Mouse (Mus musculus) forebrain, embryonic 14.5 days (tissue): Measurements from ENCODE around the gene Zan. TPM values are rescaled to one million over a fixed set of nuclear protein-coding genes. Genes with fewer than 3 reads are reported as not detected.

Source experiments
- ATAC-seq: fragments of 200-750 bp; cut with Nextera tagmentation; 2 replicates; pipeline ENCODE4 v1.8.0; 2017; ENCODE audit warnings: mild to moderate bottlenecking, moderate library complexity
- DNase-seq: peaks from one replicate; pipeline ENCODE4 v3.0.0-alpha.2; 2015; ENCODE audit warnings: low spot score
- H3K27ac ChIP-seq: fragments of 300-500 bp; sonication (generic); 2 replicates; pipeline ENCODE4 v1.5.1; 2014; ENCODE audit warnings: low read depth, mild to moderate bottlenecking, control low read depth, low read length, moderate library complexity
- H3K27me3 ChIP-seq: fragments of 300-500 bp; sonication (generic); replicated peaks from 2 replicates; pipeline ENCODE4 v1.6.1; 2014; ENCODE audit warnings: low read length, control low read depth, mixed read lengths; ENCODE audit not compliant: control insufficient read depth, insufficient read depth
- H3K36me3 ChIP-seq: fragments of 300-500 bp; sonication (generic); 2 replicates; pipeline ENCODE4 v1.6.1; 2014; ENCODE audit warnings: low read length, control low read depth; ENCODE audit not compliant: control insufficient read depth, insufficient read depth
- H3K4me1 ChIP-seq: fragments of 300-500 bp; sonication (generic); 2 replicates; pipeline ENCODE4 v1.6.1; 2014; ENCODE audit warnings: antibody characterized with exemption, low read length, control low read depth; ENCODE audit not compliant: control insufficient read depth, insufficient read depth
- H3K4me2 ChIP-seq: fragments of 300-500 bp; sonication (generic); 2 replicates; pipeline ENCODE4 v1.6.1; 2014; ENCODE audit warnings: mild to moderate bottlenecking, control low read depth, low read length
- H3K4me3 ChIP-seq: fragments of 300-500 bp; sonication (generic); 2 replicates; pipeline ENCODE4 v1.5.1; 2014; ENCODE audit warnings: low read depth, low read length, control low read depth
- H3K9ac ChIP-seq: fragments of 300-500 bp; sonication (generic); 2 replicates; pipeline ENCODE4 v1.6.1; 2014; ENCODE audit warnings: mild to moderate bottlenecking, low read length, control low read depth, moderate library complexity
- H3K9me3 ChIP-seq: fragments of 300-500 bp; sonication (generic); replicated peaks from 2 replicates; pipeline ENCODE4 v1.6.1; 2016; ENCODE audit warnings: low read length, control low read depth, mixed read lengths; ENCODE audit not compliant: control insufficient read depth
- WGBS: fragments of 180-500 bp; shearing (Covaris S2); extraction: QIAGEN DNeasy Blood & Tissue Kit; methylation state at CpG from one replicate; pipeline ENCODE4 v1.1.7; 2014; 5-methylcytosine and 5-hydroxymethylcytosine counted together
- polyA plus RNA-seq: library from polyadenylated mRNA; unstranded; fragments of >200 nt; fragmentation: Nextera tagmentation; extraction: Ambion mirVana; gene quantifications from 2 replicates; pipeline ENCODE4 v1.2.1, GENCODE M21; 2014

The Zan gene
- polyA plus RNA-seq, 1 experiment from 2014 or later = 0.04 TPM

DNA sequence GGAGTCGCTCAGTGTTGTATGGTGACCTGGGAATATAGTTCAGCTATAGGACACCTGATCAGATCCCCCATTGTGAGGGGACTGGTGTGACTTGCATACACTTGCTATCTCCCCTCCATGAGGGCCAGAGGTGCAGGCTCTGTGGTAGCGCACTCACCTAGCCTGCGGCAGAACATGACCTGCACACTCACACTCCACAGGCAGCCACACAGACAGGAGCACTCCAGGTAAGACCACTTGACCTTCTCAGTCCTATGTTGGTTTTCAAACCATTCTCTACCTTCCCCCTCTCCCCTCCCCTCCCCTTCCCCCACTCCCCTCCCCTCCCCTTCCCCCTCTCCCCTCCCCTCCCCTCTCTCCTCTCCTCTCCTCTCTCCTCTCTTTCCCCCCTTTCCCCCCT lies 66.3 kb downstream of the Zan start:
- H3K36me3 ChIP-seq = no peaks in the 10 kb centered on the region
- no peaks in the 10 kb centered on the region for H3K27me3 ChIP-seq
- H3K9me3 ChIP-seq = no peaks in the 10 kb centered on the region
- WGBS = 97% methylated on average over 3 of the region's 3 CpGs
- DNase-seq = no peak
- H3K27ac ChIP-seq = no peak overlapping the region
- ATAC-seq = no peak
- H3K4me3 ChIP-seq = no peak overlapping the region
- H3K4me2 ChIP-seq = no peak overlapping the region
- no peaks in the 10 kb centered on the region for H3K4me1 ChIP-seq
- H3K9ac ChIP-seq = no peak overlapping the region

DNA sequence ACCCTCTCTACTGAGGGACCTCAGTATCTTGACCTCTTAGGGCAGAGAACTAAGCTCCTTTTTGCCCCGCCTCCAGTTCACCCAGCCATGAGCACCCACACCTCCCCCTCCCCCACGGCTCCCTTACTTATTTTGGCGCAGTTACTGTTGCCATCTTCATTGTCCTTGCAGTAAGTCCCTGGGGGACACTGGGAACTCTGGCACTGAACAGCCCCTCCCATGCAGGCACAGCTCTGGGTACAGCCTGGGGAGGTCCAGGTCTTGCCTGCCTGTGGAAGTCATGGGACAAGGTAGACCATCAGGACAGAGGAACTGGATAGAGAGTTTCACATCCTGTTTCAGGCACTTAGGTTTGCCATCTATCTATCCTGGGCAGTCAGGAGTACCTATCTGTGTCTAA lies 66.8 kb downstream of the Zan start:
- 75% methylated on average over 3 of the region's 3 CpGs for WGBS
- Histone ChIP-seq H3K36me3 (no peaks in the 10 kb centered on the region), H3K4me1 (no peaks in the 10 kb centered on the region), H3K9me3 (no peaks in the 10 kb centered on the region), H3K27me3 (no peaks in the 10 kb centered on the region), H3K27ac (no peak overlapping the region), H3K4me2 (no peak overlapping the region), H3K4me3 (no peak overlapping the region), H3K9ac (no peak overlapping the region)
- no peak for ATAC-seq
- DNase-seq = no peak

DNA sequence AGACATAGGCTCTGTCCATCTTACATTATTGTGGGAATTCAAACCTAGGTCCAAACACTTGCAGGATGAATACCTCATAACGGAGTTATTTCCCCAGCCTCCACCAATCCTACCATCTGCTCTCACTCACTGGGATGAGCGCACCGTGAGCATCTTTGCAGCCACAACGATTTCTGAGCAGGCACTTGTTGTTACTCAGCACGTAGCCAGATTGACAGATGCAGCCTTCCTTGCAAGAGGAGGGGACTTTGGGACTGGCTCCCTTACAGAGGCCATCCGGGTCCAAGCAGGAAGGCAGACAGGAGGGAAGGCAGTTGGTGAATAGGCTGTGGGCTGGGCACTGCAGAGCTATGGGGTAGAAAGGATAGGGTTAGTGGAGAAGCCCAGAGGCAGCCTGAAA lies 67.4 kb downstream of the Zan start:
- Histone ChIP-seq H3K36me3 (no peaks in the 10 kb centered on the region), H3K4me3 (no peak overlapping the region), H3K4me1 (no peaks in the 10 kb centered on the region), H3K27ac (no peak overlapping the region), H3K9ac (no peak overlapping the region), H3K27me3 (no peaks in the 10 kb centered on the region), H3K9me3 (no peaks in the 10 kb centered on the region), H3K4me2 (no peak overlapping the region)
- DNase-seq (peak; percentile 18), ATAC-seq (no peak)
- 50% methylated on average over 6 of the region's 6 CpGs for WGBS

DNA sequence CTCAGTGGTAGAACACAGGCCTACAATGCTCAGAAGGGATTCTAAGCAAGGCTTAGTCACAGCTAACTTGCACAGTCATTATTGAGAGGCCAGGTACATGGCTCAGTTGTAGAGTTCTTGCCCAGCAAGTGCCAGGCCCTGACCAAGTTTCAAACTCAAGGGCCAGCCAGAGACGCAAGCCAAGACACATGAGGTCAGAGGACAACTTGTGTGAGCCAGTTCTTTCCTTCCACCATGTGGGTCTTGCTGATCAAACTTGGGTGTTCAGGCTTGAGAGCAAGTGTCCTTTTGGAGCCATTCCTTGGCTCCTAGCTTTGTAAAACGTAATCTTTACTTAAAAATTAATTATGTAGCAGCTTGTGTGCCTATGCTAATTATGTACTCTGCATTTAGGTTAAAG lies 72.8 kb downstream of the Zan start:
- H3K4me1 ChIP-seq = no peaks in the 10 kb centered on the region

DNA sequence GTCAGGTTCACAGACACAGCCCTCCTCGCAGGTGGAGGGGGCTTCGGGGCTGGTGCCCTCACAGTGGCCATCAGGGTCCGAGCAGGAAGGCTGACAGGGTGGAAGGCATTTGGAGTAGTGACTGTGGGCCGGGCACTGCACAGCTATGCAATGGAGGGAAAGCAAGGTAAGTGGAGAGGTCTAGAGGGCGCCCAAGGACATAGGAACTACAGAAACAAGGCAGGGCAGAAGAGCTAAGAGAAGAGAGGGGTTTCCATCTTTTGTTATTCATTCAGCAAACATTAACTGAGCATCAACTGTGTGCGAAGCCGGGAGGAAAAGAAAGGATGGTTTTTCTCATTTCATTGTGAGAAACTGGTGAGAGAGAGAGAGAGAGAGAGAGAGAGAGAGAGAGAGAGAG lies 82.4 kb downstream of the Zan start:
- Histone ChIP-seq H3K27me3 (no peaks in the 10 kb centered on the region), H3K36me3 (no peaks in the 10 kb centered on the region), H3K4me1 (no peaks in the 10 kb centered on the region), H3K27ac (no peak overlapping the region), H3K9ac (no peak overlapping the region), H3K9me3 (no peaks in the 10 kb centered on the region), H3K4me3 (no peak overlapping the region), H3K4me2 (no peak overlapping the region)
- ATAC-seq (no peak), DNase-seq (no peak)
- WGBS = 46% methylated on average over 7 of the region's 7 CpGs

More for the DNA sequence above, 72.8 kb downstream of the Zan start:
- Histone ChIP-seq H3K4me3 (no peak overlapping the region), H3K9ac (no peak overlapping the region), H3K9me3 (no peaks in the 10 kb centered on the region), H3K27me3 (no peaks in the 10 kb centered on the region), H3K36me3 (no peaks in the 10 kb centered on the region), H3K4me2 (no peak overlapping the region), H3K27ac (no peak overlapping the region)
- no peak for ATAC-seq
- no peak for DNase-seq
- WGBS = 75% methylated on average over 2 of the region's 2 CpGs

DNA sequence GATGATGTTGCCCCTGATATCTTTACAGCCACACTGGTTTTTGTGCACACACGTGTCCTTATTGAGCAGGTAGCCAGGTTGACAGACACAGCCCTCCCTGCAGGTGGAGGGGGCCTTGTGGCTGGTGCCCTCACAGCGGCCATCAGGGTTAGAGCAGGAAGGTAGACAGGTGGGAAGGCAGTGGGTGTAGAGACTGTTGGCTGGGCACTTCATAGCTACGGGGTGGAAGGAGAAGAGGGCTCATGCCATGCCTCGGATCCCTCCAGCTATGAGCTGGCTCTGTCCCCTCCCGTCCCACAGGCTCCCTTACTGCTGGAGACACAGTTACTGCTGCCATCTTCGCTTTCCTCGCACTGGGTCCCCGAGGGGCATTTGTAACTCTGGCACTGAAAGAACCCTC lies 85.2 kb downstream of the Zan start:
- Histone ChIP-seq H3K4me1 (no peaks in the 10 kb centered on the region), H3K27me3 (no peaks in the 10 kb centered on the region), H3K9ac (no peak overlapping the region), H3K4me2 (no peak overlapping the region), H3K27ac (no peak overlapping the region), H3K9me3 (no peaks in the 10 kb centered on the region), H3K36me3 (no peaks in the 10 kb centered on the region), H3K4me3 (no peak overlapping the region)
- ATAC-seq = no peak
- WGBS = 86% methylated on average over 8 of the region's 8 CpGs
- no peak for DNase-seq

DNA sequence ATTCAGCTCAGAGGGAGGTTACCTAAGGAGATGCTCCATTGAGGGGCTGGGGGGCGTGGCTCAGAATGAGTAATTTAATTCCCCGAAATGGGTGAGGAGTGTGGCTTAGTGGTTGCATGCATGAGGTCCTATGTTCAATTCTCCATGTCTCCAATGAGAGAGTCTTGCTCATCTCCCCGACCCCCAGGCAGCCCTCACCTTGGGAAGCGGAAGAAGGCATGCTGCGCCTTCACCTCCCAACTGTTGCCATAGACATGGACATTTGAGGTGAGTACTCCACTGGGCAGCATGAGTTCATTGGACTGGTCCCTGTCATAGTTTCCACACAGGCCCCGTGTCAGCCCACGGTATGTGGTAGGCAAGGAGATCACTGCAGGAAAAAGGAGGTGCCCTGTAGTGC lies 90.2 kb downstream of the Zan start:
- no peaks in the 10 kb centered on the region for H3K27me3 ChIP-seq
- H3K27ac ChIP-seq = no peak overlapping the region
- no peak for ATAC-seq
- no peak overlapping the region for H3K9ac ChIP-seq
- no peak for DNase-seq
- no peak overlapping the region for H3K4me3 ChIP-seq
- no peaks in the 10 kb centered on the region for H3K4me1 ChIP-seq
- no peaks in the 10 kb centered on the region for H3K36me3 ChIP-seq
- WGBS = 83% methylated on average over 7 of the region's 7 CpGs
- no peak overlapping the region for H3K4me2 ChIP-seq
- no peaks in the 10 kb centered on the region for H3K9me3 ChIP-seq

DNA sequence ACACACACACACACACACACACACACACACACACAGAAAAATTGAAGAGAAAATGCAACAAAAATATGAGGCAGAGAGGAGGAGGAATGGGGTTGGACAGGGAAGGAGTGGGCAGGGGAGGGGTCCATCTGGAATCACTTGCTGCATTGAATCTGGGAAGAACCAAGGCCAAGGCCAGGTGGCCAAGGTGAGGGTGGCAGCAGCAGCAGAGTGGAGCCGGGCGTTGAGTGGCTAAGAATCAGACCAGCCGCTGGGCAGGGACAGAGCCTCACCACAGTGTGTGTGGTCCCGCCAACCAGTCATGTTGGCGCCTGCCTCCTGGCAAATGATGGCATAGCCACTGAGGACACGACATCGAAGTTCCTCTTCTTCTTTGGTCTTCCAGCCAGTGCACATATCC lies 93.4 kb downstream of the Zan start:
- 75% methylated on average over 7 of the region's 7 CpGs for WGBS
- Histone ChIP-seq H3K4me3 (no peak overlapping the region), H3K27ac (no peak overlapping the region), H3K9me3 (no peaks in the 10 kb centered on the region), H3K9ac (no peak overlapping the region), H3K36me3 (no peaks in the 10 kb centered on the region), H3K27me3 (no peaks in the 10 kb centered on the region), H3K4me1 (no peaks in the 10 kb centered on the region), H3K4me2 (no peak overlapping the region)
- DNase-seq (no peak), ATAC-seq (no peak)

DNA sequence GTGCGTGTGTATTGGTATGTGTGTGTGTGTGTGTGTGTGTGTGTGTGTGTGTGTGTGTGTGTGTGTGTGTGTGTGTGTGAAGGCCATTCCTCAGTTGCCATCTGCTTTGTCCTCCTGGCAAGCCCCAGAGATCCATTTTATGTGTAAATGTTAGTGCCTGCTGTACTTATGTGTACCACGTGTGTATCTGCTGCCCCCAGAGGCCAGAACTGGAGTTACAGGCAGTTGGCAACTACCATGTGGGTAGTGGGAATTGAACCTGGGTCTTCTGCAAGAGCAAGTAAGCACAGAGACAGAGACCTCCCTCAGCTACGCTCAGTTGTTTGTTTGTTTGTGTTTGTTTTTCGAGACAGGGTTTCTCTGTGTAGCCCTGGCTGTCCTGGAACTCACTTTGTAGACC lies 95.7 kb downstream of the Zan start:
- Histone ChIP-seq H3K4me3 (no peak overlapping the region), H3K27ac (no peak overlapping the region), H3K4me1 (no peaks in the 10 kb centered on the region), H3K27me3 (no peaks in the 10 kb centered on the region), H3K4me2 (no peak overlapping the region), H3K9ac (no peak overlapping the region), H3K9me3 (no peaks in the 10 kb centered on the region), H3K36me3 (no peaks in the 10 kb centered on the region)
- DNase-seq = peak; percentile 71
- WGBS = 58% methylated on average over 4 of the region's 4 CpGs
- ATAC-seq = no peak

DNA sequence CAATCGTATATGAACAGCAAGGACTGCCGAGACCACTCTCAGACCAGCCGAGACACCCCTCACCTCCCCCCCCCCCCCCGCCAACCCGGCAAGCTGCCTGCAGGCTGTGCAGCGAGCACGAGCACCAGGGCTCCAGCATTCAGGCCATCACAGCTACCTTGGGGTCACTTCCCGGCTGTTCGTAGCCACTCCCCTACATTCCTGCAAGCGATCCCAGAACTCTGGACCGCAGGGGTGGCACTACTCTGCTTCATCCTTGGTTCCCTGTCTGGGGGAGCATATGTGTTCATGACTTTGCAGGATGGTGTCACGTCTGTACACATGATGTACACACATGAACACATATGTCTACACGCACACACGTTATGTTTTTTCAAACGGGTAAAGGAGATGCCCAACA lies 99.3 kb downstream of the Zan start:
- no peak for DNase-seq
- Histone ChIP-seq H3K4me1 (no peaks in the 10 kb centered on the region), H3K4me2 (no peak overlapping the region), H3K9me3 (no peaks in the 10 kb centered on the region), H3K27me3 (no peaks in the 10 kb centered on the region), H3K4me3 (no peak overlapping the region), H3K9ac (no peak overlapping the region), H3K36me3 (peaks cover 21% of the 10 kb centered on the region), H3K27ac (no peak overlapping the region)
- 34% methylated on average over 12 of the region's 15 CpGs for WGBS
- ATAC-seq = no peak
